Mouse (Mus musculus) A20 (cell line): Measurements from ENCODE around the gene Gm45213.

ENCODE experiments used
- DNase-seq: peaks from one replicate; pipeline ENCODE4 v3.0.0-alpha.2; 2011; ENCODE audit warnings: low read depth, low spot score

Gene Gm45213

DNA sequence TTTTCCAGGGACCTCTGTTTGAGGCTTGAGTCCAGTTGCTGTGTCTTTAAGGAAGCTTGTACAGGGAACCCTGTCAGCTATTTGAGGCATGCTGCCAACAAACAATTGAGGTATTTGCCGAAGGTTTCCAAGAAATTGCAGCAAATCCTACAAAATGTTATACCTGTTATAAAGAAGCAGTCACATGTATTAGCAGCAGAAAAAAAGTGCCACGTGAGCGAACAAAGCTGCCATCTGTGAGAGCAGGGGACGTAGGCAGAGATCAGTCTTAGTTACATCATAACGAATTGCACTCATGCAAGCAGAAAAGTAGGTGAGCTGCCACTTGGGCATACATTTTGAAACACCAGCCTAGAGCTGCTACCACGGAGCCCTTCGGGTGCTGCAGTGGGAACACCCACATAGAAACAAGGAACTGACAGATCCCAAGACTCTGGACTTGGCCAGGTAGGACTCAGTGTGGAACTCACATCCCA, 63.2 kb downstream of the Gm45213 start:
- no peak for DNase-seq

DNA sequence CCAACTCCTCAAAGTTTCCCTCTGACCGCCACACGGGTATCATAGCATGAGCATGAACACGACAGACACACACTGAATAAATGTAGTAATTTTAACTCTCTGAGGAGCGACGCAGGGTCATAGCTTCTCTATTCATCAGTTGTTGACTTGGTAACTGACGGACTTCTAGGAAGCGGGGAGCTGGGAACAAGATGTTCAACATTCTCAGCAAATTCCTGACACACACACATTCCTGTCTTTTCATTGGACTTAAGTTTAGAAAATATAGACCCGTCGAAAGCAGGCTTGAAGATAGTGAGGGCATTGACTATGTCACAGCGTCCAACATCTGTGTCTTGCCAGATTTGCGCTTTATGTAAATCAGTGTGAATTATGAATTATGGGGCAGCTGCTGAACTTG, 63.8 kb downstream of the Gm45213 start:
- DNase-seq = no peak

DNA sequence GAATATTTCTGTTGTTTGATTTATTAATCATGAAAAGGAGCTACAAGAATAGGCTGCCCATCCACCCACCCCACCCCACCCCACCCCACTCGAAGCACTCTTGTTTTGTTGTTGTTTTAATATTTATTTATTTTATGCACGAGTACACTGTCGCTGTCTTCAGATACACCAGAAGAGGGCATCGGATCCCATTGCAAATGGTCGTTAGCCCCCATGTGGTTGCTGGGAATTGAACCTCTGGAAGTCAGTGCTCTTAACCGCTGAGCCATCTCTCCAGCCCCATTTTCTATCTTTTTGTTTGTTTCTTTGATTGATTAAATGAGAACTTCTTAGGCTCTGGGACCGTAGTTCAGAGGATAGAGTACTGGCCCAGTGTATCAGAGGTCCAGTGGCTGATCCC, 64.5 kb downstream of the Gm45213 start:
- no peak for DNase-seq

DNA sequence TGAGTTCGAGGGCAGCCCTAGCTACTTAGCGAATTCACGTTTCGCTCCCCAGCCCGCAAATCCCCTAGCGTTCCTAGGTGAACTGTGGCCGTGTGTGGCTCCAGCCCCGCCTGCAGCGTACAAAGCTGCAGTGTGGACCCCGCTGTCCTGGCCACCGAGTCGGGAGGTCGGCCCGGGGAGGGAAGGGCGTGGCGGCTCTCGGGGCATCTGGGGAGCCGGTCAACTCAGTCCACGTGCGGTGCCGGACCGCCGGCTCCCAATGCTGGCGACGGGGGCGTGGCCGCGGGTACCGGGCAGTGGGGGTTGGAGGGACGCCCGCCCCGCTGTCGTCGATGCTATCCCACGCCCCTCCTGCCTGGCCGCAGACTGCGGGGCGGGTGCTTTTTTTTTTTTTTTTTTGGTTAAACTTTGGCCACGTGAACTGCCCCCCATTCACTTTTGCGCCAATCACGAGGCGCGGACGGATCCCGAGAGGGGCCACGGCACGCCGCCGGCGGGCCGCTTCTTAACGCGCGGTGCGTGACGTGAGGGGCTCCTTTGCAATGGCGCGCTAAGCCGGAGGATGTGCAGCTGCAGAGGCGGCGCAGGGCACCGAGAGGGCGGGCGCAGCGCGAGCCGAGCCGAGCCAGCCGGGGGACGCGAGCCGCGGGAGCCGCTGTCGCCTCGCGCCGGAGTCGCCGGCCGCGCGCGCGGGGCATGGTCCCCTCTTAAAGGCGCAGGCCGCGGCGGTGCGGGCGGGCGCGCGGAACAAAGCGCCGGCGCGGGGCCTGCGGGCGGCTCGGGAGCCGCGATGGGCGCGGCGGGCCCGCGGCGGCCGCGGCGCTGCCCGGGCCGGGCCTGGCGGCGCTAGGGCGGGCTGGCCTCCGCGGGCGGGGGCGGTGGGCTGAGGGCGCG, 65.8 kb downstream of the Gm45213 start, which contains the start of gene Chsy1:
Chsy1 (plus strand) TSS at position 555 of the 894 bp plus-strand sequence.
- peak; percentile 91 for DNase-seq

DNA sequence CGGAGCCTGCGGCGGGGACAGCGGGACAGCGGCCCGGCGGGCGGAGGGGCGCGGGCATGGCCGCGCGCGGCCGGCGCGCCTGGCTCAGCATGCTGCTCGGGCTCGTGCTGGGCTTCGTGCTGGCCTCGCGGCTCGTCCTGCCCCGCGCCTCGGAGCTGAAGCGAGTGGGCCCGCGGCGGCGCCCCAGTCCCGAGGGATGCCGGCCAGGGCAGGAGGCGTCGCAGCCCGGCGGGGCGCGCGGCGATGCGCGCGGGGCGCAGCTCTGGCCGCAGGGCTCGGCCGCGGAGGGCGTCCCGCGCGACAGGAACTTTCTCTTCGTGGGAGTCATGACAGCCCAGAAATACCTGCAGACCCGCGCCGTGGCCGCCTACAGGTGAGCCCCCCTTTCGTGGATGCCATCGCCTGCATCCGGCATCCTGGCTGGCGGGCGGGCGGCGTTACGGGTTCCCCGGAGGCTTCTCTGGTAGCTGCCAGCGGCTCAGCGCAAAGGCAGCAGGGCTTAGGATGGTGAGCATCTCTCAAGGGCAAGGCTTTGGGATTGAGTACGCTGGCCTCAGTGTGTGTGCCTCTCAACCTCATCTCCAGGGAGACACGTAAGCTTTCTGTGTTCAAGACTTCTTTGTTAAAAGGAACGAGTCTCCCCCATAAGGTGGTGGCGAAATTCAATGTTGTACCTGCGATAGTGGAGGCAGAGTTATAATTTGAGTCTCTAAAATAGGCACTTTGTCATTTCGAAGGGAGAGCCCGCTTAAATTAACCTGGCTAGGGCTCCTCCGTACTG, 66.6 kb downstream of the Gm45213 start:
- DNase-seq = peak; percentile 78

DNA sequence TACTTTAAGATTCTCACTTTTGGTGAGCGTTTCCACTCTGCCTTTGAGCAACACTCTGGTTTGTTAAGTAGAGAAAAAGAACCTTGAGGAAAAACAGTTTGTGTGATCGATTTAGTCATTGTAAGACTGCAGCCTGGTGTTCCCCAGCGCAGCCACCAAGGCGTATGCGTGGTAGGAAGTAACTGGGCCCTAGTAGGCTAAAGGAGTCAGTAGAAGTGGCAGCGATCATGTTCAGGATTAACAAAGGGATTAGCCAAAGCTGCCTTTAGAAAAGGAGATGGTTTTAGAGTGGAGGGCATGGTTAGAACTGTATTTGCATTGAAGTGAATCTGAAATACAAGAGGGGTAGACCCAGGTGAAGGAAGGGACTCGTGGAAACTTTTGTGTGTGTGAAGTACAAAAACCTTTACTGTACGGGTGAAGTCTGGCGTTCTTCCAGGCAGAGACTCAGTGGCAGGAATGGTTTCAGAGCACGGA, 67.3 kb downstream of the Gm45213 start:
- DNase-seq = peak; percentile 77

DNA sequence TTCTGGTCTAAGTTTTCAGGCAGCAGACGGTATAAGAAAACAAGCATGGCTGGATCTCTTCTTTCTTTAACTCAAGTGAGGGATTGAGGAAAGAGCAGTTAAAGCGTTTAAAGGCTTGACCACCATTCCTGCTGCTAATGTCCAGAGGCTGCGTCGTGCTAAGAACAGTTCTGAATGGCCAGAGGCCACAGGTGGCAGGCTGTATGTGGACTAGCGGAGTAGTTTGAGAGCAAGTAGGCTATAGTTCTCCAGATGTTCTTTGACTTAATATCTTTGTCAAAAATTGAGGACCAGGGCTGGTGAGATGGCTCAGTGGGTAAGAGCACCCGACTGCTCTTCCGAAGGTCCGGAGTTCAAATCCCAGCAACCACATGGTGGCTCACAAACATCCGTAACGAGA, 67.8 kb downstream of the Gm45213 start:
- DNase-seq = peak; percentile 58
